Mouse (Mus musculus) layer of hippocampus, postnatal 10 days (tissue): ENCODE data around the gene Tmpo. TPM values are rescaled to one million over a fixed set of nuclear protein-coding genes. Genes with fewer than 3 reads are reported as not detected.

Source experiments
- DNase-seq, 2 experiments: peaks; one replicate each; pipeline ENCODE4 v3.0.0; 2021; ENCODE audit warnings: low spot score in 2 of 2
- total RNA-seq, 2 experiments: library from RNA; stranded (reverse); gene quantifications; 2 replicates each; pipeline ENCODE4 v1.2.3; 2021

The Tmpo gene
- total RNA-seq, 2 experiments from 2014 or later: 45.0 to 53.2 TPM

DNA sequence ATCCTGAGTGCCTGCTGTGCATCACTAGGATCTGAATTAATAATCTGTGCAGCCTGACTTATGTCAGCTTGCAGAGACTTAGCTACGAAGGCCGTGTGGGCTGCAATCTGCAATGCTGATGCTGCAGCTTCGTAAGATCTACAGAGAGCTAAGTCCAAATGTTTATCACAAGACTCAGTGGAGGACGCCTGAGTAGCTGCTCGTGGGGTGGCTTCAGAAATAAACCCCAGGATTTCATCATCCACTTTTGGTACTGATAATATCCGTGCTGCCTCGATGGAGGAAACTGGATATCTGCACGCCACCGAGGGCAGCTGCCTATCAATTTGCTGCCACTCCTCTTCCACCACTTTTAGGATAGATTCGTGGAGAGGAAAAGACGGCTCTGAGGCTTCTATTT is 19.0 kb downstream of the Tmpo start:
- DNase-seq: no peak

DNA sequence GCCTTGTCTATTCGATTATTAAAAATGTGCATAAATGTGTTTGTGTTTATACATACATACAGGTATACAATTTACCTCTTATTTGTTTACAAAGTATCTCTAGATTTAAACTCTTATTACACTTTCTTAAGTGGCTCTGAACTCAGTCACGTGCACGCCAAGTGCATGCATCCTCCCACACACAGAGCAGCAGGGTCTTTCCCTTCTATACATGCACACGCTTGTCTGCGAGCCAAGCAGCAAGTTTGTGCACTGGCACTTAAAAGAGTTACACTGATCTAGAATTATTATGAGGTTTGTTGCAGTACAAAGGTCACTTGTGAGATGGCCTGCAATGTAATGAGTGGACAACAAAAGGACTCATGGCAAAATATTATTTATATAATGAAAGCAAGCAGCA is 20.1 kb downstream of the Tmpo start:
- no peak for DNase-seq

DNA sequence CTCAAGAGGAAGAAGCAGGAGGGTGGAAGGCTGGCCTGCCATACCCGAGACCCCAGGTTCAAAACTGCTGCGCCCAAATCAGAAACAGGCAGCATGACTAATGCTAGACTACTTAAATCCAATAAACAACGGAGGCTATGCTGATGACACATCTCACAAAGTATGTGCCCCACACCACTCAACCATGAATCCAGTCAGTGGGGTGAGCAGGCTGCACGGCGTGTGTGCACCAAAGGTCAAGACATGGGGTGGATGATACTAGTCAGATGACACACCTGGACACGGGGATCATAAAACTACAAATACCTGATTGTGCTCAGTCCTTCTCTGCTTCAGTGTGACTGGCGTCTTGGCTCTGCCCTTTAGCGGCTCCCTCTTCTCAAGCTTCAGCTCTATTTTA is 22.7 kb downstream of the Tmpo start:
- DNase-seq: no peak

DNA sequence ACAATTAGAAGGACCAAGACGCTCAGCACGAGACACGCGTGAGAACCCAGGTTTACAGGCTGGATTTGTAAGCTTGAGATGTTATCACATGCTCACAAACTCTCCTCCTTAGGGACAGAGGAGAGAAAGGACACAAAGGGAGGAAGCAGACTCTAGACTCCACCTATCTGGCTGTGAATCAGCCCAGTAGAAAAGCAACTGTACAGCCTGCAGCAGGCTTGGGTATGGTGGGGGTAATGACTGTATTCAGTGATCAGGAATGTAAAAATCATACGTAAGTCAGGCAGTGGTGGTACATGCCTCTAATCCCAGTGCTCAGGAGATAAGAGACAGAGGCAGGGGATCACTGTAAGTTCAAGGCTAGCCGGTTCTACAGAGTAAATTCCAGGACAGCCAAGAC is 24.8 kb downstream of the Tmpo start:
- no peak for DNase-seq

DNA sequence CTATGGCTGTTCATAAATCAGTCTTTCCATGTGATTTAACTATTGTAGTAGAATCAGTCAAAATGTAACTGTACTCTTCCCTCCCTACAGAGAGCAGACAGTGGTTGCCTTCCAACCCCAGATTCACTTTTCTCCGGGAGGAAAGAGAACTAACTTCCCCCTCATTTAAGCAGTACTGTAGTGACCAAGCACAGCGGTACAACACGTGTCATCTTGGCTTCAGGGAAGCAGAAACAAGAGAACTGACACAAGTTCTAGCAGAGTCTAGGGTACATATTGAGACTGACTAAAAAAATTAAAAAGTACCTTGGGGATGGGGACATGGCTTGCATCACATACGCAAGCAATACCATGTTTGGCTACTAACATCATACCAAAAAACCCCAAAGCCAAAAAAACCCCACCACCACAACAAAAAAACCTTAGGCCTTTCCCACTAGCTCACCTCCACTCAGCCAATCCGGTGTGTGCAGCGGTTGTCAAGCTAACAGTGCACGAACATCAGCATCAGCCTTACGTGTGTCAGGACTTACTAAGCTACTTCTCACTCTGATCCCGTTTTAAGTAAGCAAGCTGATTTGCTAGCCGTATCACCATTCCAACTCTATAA is 27.1 kb downstream of the Tmpo start:
- no peak for DNase-seq

DNA sequence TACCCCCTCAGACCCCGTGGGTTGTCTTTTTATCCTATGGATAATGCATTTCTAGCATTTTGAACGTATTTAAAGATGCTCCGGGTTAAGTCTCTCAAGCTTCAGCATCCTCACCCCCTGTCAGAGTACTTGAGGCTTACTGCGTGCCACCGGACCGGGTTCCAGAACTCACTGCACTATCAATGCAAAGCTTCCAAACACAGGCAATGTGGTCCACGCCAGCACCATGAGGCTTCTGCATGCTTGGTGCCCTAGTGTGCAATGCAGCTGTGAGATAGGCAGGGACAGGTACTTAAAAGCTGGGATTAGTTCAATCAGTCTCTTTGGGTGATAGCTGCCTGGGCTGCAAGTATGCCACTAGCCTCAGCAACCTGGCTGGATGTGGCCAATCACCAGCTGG is 35.7 kb downstream of the Tmpo start:
- DNase-seq: no peak

DNA sequence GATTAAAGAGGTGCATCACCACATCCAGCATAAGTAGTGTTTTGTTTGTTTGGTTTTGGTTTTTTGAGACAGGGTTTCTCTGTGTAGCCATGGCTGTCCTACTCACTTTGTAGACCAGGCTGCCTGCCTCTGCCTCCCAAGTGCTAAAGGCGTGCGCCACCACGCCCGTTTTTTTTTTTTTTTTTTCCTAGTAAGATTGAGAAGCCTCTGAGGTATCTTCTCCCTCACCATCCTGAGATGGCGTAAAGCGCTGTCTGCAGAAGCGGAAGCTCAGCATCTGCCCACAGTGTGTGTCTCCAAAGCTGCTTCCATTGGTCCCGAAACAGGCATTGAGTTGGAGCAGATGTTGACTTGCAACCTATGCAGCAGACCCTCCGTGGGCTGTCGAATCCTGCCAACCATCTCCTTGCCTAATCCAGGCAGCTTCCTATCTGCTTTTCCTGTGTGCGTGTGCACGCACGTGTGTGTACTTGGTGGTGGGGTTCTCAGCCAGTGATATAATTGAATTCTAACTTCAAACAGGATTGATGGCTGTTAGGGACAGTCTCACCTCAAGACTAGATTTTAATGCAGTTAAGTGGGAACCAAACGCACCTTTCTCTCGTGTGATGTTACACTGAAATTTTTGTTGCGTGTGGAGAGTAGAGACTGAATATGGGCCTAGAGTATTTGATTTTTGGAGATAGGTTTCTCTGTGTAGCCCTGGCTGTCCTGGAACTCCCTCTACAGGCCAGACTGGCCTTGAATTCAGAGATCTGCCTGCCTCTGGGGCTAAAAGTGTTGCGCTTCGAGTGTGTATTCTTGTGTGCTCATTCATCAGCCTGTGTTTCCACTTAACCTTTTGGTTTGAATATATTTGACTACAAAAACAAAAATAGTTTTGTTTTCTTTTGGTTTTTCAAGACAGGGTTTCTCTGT is 37.5 kb downstream of the Tmpo start:
- DNase-seq: no peak

DNA sequence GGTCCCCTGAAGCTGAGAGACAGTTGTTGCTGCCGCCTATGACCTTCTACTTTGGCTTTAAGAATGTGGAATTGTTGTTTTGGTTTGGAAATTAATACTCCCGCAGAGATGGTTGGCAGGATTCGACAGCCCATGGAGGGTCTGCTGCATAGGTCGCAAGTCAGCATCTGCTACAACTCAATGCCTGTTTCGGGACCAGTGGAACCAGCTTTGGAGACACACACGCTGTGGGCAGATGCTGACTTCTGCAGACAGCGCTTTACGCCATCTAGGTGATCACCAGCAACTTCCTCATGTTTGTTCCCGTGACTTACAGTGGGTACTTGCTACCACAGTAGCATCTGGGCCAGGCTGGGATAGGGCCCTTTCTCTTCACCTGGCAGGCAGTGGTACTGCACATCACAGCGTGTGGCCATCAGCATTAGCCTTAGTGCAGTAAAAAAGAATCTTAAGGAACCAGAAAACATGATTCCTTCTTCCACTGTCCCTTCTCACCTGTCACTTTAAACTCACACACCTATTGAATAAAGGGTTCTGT is 38.4 kb downstream of the Tmpo start:
- DNase-seq: no peak

DNA sequence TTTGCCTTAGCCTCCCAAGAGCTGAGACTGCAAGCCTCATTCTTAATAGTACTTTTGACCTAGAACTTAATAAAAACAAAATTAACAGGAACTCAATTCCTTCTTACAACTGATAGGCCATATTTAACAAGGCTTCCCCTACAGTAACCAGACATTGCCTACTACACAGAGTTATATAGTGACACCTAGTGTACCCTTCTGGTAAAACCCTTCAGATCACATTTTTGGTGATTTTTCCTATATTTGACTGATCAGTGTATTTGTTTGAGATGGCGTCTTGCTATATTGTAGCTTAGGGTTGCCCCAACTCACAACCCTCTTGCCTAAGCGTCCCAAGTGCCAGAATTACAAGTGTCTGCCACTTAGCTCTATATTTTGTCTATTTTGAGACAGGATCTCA is 39.6 kb downstream of the Tmpo start:
- no peak for DNase-seq

DNA sequence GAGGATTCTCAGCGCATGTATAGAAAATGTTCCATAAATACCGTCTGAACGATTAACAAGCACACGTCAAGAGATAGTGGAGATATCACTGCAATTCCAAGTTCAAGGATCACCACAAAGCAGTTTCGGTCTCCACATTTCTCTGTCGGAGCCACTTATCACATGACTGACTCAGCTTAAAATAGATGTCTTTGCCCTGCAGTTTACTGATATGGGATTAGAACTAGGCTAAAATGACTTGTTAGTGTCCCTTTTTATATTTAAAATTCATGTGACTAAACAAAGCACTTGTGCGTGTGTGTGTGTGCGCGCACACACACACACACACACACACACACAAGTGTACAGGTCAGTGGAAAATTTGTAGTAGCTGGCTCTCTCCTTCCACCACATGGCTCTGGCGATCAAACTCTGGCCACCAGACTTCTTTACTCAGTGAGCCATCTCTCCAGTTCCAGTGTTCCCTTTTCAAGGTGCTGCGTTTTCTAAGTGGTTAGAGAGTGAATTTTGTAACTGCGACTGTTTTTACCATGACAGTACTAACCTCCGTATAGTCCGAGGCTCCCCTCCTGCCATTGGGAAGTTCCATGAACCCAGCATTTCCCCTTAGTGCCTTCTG is 41.9 kb downstream of the Tmpo start:
- DNase-seq: no peak

DNA sequence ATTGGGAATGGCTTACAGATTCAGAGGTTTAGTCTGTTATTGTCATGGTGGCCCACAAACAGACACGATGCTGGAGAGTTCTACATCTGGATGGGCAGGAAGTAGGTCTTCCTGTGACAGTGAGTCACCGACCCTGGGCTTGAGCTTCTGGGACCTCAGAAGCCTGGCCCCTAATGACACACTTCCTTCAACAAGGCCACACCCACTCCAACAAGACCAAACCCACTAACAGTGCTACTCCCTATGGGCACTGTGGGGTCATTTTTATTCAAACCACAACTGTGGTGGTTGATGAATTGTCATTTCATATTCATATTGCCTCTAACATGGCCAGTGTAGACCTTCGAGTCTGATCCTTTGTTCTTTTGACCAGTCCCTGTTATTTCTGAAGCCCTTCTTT is 42.8 kb downstream of the Tmpo start:
- no peak for DNase-seq

DNA sequence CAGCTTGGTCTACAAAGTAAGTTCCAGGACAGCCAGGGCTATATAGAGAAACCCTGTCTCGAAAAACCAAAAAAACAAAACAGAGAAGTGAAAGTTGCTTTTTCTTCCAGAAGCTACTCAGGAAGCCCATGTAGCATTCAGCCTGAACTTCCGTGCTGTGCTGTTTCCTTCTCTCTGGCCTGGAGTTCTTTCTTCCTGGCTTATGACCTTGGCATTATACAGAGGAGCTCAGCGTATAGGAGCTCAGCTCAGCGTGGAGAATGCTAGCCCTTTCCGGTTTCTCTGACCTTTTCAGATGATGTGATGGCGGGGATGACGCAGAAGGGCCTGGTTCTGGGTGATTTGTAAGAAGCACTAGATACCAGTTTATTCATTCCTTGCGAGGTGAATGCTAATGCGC is 43.7 kb downstream of the Tmpo start:
- no peak for DNase-seq

DNA sequence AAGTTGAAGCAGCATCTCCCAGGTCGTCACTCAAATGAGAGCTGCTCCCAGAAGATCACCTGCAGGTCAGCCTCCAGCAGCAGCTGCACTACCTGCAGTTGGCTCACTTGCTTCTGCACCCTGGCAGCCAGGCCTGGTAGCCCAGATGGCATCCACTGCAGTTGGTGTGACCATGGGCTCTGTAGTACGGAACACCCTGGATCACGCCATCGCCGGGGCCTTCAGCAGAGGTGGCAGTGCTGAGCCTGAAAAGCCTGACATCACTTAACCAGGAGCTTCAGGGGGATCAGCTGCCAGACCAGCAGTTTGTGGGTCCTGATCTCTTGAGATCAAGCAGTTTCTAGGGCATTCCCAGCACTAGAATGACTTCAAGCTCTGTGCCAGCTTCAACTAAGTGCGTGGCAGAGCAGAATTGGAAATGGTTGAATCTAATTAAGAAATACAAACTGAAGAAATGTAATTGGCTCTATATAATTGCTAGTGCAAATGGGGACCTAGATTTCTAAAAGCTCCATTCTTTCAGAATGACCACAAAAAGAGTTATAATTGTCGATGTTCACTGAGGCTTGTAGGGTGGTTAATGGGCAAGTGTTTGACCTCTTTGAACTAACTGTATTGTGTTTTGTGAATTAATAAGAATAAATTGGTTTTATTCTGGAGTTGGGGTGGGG is 45.7 kb downstream of the Tmpo start:
- no peak for DNase-seq

DNA sequence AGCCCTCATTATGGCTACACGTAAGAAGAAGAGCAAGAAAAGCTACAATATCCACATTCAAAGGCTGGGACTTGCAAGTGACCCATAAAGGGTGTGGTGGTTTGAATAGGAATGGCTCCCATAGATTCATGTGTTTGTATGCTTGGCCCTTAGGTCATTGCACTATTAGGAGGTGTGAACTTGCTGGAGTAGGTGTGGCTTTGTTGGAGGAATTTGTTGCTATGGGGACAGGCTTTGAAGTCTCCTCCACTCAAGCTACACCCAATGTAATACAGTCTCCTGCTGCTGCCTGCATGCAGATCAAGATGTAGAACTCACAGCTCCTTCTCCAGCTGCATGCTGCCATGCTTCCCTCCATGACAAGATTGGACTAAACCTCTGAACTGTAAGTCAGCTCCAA is 49.5 kb downstream of the Tmpo start:
- DNase-seq: no peak

DNA sequence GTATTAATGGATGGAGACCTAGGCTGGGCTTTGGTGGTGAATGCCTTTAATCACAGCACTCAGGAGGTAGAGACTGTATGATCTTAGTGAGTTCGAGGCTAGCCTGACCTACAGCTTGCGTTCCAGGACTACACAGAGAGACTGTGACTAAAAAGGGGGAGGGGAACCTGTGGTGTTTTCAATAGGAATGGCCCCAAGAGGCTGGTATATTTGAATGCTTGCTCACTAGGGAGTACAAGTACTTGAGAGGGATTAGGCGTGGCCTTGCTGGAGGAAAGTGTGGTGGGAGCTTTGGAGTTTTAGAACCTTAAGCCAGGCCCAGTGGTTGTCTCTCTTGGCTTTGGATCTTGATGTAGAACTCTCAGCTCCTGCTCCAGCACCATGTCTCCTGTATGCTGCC is 50.3 kb downstream of the Tmpo start:
- no peak for DNase-seq

DNA sequence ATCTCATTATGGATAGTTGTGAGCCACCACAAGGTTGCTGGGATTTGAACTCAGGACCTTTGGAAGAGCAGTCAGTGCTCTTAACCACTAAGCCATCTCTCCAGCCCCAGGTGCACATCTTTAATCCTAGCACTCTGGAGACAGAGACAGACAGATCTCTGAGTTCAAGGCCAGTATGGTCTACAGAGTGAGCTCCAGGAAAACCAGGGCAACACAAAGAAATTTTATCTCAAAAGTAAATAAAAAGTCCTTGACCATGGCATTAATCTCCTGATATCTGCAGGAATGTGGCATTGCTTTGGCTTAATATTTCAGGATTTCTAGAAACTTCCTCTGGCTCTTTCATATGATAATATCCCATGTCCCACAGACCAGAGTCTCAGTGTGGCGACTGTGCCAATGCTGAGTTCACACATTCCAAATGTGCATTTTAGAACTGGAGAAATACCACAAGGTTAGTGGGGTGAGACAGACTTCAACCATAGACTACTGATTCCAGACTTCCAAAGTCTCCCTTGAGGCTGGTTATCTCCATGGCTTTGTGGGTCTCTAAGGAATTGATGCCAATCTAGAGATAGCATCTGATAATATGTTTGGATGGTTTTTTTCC is 52.5 kb downstream of the Tmpo start:
- DNase-seq: no peak

DNA sequence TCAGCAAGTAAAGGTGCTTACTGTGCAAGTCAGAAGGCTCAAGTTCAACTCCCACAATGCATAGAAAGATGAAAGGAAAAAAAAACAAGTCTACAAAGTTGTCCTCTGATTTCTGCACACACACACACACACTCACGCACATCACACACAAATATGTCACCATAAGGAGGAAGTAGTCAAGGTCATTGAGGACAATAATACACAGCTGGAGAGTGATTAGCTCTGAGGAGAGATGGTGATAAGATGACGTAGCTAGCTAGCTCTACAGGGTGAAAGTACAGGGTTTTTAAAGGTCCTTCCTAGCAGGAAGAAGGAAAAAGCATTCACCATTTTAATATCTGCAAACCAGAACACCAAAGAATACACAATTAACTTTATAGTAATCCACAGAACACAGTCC is 53.7 kb downstream of the Tmpo start:
- DNase-seq: no peak

DNA sequence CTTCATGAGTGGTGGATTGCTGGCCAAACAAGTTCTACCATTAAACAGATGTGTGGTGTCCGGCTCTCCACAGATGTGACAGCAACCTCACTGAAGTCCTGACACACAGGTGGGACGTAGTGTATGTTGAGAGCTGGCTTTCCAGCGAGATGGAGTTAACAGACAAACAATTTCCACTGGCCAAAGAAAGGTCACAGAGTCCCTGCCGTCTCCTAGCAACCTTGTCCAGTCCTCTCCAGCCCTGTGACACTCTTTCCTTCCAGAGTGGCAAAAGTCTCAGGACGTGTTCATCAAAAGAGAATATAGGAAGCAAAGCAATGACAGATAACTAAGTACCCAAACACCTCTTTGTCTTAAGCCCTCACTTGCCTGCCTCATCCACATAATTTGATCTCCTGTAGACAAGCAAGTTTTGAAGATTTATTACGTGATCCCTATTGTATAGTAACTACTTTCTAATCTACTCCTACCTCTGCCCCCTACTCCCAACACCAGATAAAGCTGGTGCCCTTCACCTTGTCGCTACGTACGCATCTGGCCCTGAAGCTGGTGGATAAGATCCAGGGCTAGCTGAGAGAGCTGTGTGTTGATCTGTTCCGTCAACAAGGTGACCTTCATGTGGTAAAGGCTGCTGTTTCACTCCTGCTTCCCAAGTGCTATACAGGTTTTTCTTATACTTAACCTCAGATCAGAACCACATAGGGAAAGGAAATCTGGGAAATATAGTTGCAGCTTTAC is 54.3 kb downstream of the Tmpo start:
- DNase-seq: no peak

DNA sequence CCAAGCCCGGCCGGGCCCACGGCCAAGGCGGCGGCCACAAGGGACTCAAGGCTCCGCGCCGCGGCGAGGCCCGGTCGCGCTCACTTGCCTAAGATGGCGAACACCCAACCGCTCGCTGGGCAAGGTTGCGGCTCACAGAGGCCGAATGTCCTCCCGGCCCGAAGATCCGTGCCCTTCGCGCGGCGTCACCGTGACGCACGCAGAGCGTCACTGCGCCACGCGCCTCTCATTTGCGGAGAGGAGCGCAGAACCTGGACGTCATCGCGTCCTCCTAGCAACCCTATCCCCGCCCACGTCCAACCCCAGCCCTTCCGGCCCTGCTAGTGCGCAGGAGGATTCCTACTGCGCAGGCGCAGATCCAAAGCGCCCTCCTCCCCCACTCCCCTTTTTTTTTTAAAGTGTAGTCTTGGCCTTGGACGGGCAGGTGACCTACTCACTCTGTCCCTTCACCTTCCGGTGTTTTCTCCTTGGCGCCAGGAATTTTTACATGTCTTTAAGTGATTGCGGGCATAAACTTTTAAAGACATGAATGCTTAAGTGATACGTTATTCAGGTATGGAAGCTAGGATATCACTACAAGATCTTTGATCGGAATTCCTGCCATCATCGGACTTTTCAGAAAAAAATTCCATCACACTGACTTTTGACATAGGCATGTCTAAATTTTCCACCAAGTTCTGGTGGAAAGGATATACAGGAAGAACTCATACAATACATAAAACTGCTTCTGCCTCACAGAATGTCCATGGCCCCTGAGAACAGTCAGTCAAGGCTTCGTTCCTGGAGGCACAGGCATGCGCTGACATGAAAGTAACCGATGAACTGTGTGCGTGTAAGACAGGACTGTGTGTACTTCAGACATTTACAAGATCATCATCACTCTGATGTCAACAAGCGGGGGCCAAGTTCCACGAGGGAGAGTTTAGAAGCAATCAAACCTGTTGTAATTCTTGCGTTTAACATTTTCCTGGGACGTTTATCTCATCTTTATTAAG is 57.0 kb downstream of the Tmpo start, which contains the start of gene Slc25a3:
Gene Slc25a3, minus strand, starts transcription at position 232 of the 995 bp plus-strand sequence.
- DNase-seq: peak; percentile 98
